Mouse (Mus musculus) kidney, embryonic 16.5 days (tissue): Measurements from ENCODE around the gene Slc4a1ap. TPM values are rescaled to one million over a fixed set of nuclear protein-coding genes. Genes with fewer than 3 reads are reported as not detected.
"Not testable (repeated sequence)": the region's sequence is repeated elsewhere in the genome, so short reads cannot be mapped to it uniquely, and the experiment has no call there.

Experiments used
- ATAC-seq: fragments of 200-750 bp; cut with Nextera tagmentation; 2 replicates; pipeline ENCODE4 v1.8.0; 2017; ENCODE audit warnings: moderate TSS enrichment; ENCODE audit not compliant: low FRiP score, low TSS enrichment
- H3K27ac ChIP-seq: fragments of 300-500 bp; sonication (generic); 2 replicates; pipeline ENCODE4 v1.5.1; 2014; ENCODE audit warnings: low read length
- H3K27me3 ChIP-seq: fragments of 300-500 bp; sonication (generic); 2 replicates; pipeline ENCODE4 v1.6.1; 2014; ENCODE audit warnings: low read length, control low read depth, mixed read lengths; ENCODE audit not compliant: insufficient read depth
- H3K36me3 ChIP-seq: fragments of 300-500 bp; sonication (generic); 2 replicates; pipeline ENCODE4 v1.6.1; 2014; ENCODE audit warnings: low read length, control low read depth, mixed read lengths; ENCODE audit not compliant: insufficient read depth
- H3K4me1 ChIP-seq: fragments of 300-500 bp; sonication (generic); 2 replicates; pipeline ENCODE4 v1.6.1; 2014; ENCODE audit warnings: low read length, control low read depth, mixed read lengths; ENCODE audit not compliant: insufficient read depth
- H3K4me2 ChIP-seq: fragments of 300-500 bp; sonication (generic); replicated peaks from 2 replicates; pipeline ENCODE4 v1.6.1; 2014; ENCODE audit warnings: low read depth, low read length
- H3K4me3 ChIP-seq: fragments of 300-500 bp; sonication (generic); 2 replicates; pipeline ENCODE4 v1.5.1; 2014; ENCODE audit warnings: mild to moderate bottlenecking, low read length
- H3K9ac ChIP-seq: fragments of 300-500 bp; sonication (generic); replicated peaks from 2 replicates; pipeline ENCODE4 v1.6.1; 2014; ENCODE audit warnings: low read length
- H3K9me3 ChIP-seq: fragments of 300-500 bp; sonication (generic); 2 replicates; pipeline ENCODE4 v1.6.1; 2016; ENCODE audit warnings: low read length, control low read depth
- WGBS: fragments of 180-500 bp; shearing (Covaris S2); extraction: QIAGEN DNeasy Blood & Tissue Kit; methylation state at CpG from one replicate; pipeline ENCODE4 v1.1.7; 2014; 5-methylcytosine and 5-hydroxymethylcytosine counted together
- polyA plus RNA-seq: library from polyadenylated mRNA; unstranded; fragments of >200 nt; fragmentation: Nextera tagmentation; extraction: Ambion mirVana; gene quantifications from 2 replicates; pipeline ENCODE4 v1.2.1, GENCODE M21; 2015

Slc4a1ap gene
- polyA plus RNA-seq, 1 experiment from 2014 or later: 31.7 TPM

DNA sequence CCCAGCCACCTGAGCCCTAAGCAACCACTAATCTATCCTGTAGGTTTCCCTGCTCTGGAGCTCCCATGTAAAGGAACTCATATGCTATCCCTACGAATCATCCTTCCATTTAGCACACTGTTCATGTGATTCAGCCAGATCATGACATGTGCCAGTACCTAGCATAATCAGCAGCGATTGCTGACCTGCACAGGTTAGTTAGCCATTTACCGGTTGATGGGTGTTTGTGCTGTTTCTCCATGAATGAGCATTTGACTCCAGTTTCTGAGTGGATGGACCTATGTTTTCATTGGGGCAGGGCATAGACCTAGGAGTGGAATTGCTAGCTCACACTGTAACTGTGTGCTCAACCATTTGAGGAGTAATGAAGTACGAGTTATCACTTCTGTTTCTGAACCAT is 58.7 kb downstream of the Slc4a1ap start:
- H3K4me2 ChIP-seq: no peak overlapping the region
- H3K4me1 ChIP-seq: peaks cover 42% of the 10 kb centered on the region
- peaks cover 13% of the 10 kb centered on the region; the same call in 1 of the 2 replicates for H3K9me3 ChIP-seq
- peak overlapping the region; percentile 97 for H3K27ac ChIP-seq
- H3K27me3 ChIP-seq: no peaks in the 10 kb centered on the region
- peak; percentile 36; the same call in 1 of the 2 replicates for ATAC-seq
- H3K9ac ChIP-seq: no peak overlapping the region
- no peak overlapping the region for H3K4me3 ChIP-seq
- H3K36me3 ChIP-seq: no peaks in the 10 kb centered on the region
- 74% methylated on average over 4 of the region's 4 CpGs for WGBS

- WGBS: 74% methylated on average over 2 of the region's 2 CpGs
- Histone ChIP-seq H3K27ac (no peak overlapping the region), H3K9me3 (peaks cover 13% of the 10 kb centered on the region; the same call in 1 of the 2 replicates), H3K27me3 (no peaks in the 10 kb centered on the region), H3K4me2 (no peak overlapping the region), H3K9ac (no peak overlapping the region), H3K4me1 (peaks cover 28% of the 10 kb centered on the region), H3K36me3 (no peaks in the 10 kb centered on the region), H3K4me3 (no peak overlapping the region)
- no peak for ATAC-seq
Measured at GRCm38 (mm10) chr5:31588016-31588415, 61.2 kb downstream of the Slc4a1ap start.

DNA sequence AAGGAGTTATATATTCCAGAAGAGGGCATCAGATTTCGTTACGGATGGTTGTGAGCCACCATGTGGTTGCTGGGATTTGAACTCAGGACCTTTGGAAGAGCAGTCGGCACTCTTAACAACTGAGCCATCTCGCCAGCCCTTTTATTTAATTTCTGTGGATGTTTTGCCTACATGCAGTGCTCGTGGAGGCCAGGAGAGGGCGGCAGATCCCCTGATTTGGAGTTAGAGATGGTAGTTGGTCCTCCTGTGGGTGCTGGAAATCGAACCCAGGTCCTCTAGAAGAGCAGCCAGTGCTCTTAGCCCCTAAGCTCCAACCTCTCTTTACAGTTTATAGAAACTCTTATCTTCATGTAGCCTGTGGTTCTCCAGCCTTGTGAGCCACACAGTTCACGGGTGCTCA is 61.9 kb downstream of the Slc4a1ap start:
- 93% methylated on average over 8 of the region's 8 CpGs for WGBS
- H3K4me2 ChIP-seq, ATAC-seq, H3K36me3 ChIP-seq, H3K27me3 ChIP-seq, H3K4me3 ChIP-seq, H3K9ac ChIP-seq, H3K27ac ChIP-seq: not testable (repeated sequence)
- peaks cover 13% of the 10 kb centered on the region; the same call in 1 of the 2 replicates for H3K9me3 ChIP-seq
- peaks cover 27% of the 10 kb centered on the region for H3K4me1 ChIP-seq

DNA sequence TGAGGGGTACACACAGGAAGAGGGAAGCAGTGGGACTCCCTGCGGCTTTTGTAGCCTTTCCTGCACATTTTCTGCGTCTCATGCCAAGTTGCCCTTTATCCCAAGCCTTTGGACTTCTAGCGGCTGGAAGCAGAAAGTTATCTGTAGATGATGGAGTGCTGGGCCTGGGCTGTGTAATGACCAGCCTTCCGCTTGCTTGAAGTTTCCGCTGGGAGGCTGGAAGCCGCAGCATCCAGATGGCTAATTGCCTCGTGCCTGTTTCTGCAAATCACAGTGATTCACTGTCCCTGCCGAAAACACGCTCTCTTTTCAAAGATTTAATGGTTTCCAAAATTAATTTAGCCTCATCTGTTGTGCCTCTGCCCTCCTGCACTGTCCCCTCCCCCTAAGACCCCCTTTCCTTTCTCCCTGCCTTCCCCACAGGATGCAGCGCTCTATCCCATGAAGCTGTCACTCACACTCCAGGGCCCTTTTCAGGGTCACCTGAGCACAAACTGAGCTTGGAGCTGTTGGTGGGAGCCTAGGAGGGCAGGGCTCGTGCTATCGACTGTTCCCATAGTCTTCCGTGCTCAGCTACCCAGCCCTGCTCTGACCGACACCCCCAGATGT is 63.0 kb downstream of the Slc4a1ap start:
- peak; percentile 36; the same call in 1 of the 2 replicates for ATAC-seq

GRCm38 (mm10) chr5:31591122-31591521 is 64.3 kb downstream of the Slc4a1ap start:
- no peak for ATAC-seq
- 0 out of 2 replicates have a peak, but pooled peaks cover 5% of the 10 kb centered on the region for H3K9me3 ChIP-seq
- H3K27ac ChIP-seq: no peak overlapping the region
- H3K4me3 ChIP-seq: no peak overlapping the region
- H3K27me3 ChIP-seq: no peaks in the 10 kb centered on the region
- no peak overlapping the region for H3K4me2 ChIP-seq
- WGBS: 94% methylated on average over 7 of the region's 7 CpGs
- peaks cover 25% of the 10 kb centered on the region for H3K4me1 ChIP-seq
- no peaks in the 10 kb centered on the region for H3K36me3 ChIP-seq
- H3K9ac ChIP-seq: no peak overlapping the region

More for the DNA sequence above, 63.0 kb downstream of the Slc4a1ap start:
- no peak overlapping the region for H3K27ac ChIP-seq
- H3K9me3 ChIP-seq: 0 out of 2 replicates have a peak, but pooled peaks cover 5% of the 10 kb centered on the region
- H3K4me1 ChIP-seq: peaks cover 27% of the 10 kb centered on the region
- H3K27me3 ChIP-seq: no peaks in the 10 kb centered on the region
- 34% methylated on average over 14 of the region's 14 CpGs for WGBS
- H3K36me3 ChIP-seq: no peaks in the 10 kb centered on the region
- H3K9ac ChIP-seq: no peak overlapping the region
- H3K4me3 ChIP-seq: no peak overlapping the region
- no peak overlapping the region for H3K4me2 ChIP-seq

GRCm38 (mm10) chr5:31595868-31596267 is 69.1 kb downstream of the Slc4a1ap start:
- H3K4me2 ChIP-seq: peak overlapping the region; percentile 67; the same call in 1 of the 2 replicates
- H3K4me1 ChIP-seq: peaks cover 17% of the 10 kb centered on the region
- H3K4me3 ChIP-seq: no peak overlapping the region
- WGBS: 64% methylated on average over 4 of the region's 4 CpGs
- no peaks in the 10 kb centered on the region for H3K27me3 ChIP-seq
- H3K9ac ChIP-seq: peak overlapping the region; percentile 73; the same call in 1 of the 2 replicates
- no peak for ATAC-seq
- no peaks in the 10 kb centered on the region for H3K36me3 ChIP-seq
- 0 out of 2 replicates have a peak overlapping the region, but pooled peaks have one; percentile 57 for H3K27ac ChIP-seq
- H3K9me3 ChIP-seq: no peaks in the 10 kb centered on the region

DNA sequence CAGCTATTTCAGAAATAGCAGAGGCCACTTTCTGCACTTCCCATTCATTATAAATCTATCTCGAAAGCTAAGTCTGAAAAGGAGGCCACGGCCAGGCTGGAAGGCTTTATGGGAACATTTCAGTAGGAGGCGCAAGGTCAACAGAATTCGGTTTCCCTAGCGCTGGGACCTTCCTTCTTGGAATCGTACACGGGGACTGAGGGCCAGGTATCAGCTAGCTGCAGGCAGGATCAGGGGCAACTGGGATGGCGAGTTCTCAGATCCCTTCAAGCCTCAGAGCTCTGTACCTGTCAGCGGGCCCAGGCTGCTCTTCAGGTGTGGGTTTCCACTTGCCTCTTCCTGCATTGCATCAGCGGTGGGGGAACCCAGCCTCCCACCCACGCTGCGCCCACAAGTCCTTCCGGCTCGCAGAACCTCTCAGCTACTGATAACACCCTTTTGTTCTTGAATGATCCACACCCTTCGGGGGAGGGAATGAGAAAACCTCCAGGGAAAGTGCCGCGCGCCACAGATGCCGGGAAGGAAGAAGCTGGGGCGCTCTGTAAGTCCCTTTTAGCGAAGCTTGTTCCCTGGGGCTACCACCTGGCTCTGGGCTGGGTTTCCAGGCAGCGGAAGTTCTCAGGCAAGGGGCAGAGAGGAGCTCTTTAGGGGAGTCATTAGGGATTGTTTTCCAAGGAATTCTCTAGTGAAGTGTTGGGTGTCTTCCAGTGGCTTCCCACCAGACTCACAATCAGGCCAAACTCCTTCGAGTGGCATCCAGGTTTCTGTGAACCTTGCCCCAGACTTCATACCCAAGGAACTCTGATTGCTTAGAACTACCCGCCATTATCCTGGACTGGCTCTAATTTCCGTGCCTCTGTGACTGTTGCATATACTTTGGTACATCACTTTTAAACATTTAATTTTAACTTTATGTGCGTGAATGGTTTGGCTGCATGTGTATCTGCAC is 70.0 kb downstream of the Slc4a1ap start, which contains the start of gene Mrpl33:
Mrpl33 (plus strand) TSS at position 455 of the 949 bp plus-strand sequence.
- H3K36me3 ChIP-seq: no peaks in the 10 kb centered on the region
- H3K4me2 ChIP-seq: peak within 1 kb of the TSS; percentile 67
- peak within 1 kb of the TSS; percentile 57 for H3K27ac ChIP-seq
- H3K9ac ChIP-seq: peak within 1 kb of the TSS; percentile 73
- peak; percentile 46; the same call in 1 of the 2 replicates for ATAC-seq
- H3K9me3 ChIP-seq: no peaks in the 10 kb centered on the region
- H3K4me1 ChIP-seq: peaks cover 17% of the 10 kb centered on the region
- no peaks in the 10 kb centered on the region for H3K27me3 ChIP-seq
- peak within 1 kb of the TSS; percentile 45 for H3K4me3 ChIP-seq
- 8% methylated on average over 26 of the region's 26 CpGs for WGBS

GRCm38 (mm10) chr5:31597430-31597944 is 70.7 kb downstream of the Slc4a1ap start:
- Histone ChIP-seq H3K27ac (no peak overlapping the region; the same call in 1 of the 2 replicates), H3K4me3 (no peak overlapping the region)
- no peak for ATAC-seq

GRCm38 (mm10) chr5:31598121-31598520 is 71.3 kb downstream of the Slc4a1ap start:
- no peak overlapping the region for H3K4me3 ChIP-seq
- no peak overlapping the region for H3K9ac ChIP-seq
- no peak overlapping the region for H3K27ac ChIP-seq
- H3K36me3 ChIP-seq: no peaks in the 10 kb centered on the region
- H3K4me2 ChIP-seq: no peak overlapping the region
- peaks cover 17% of the 10 kb centered on the region for H3K4me1 ChIP-seq
- no peaks in the 10 kb centered on the region for H3K27me3 ChIP-seq
- no peaks in the 10 kb centered on the region for H3K9me3 ChIP-seq
- no peak for ATAC-seq
- 85% methylated on average over 7 of the region's 7 CpGs for WGBS

More at GRCm38 (mm10) chr5:31597430-31597944, 70.7 kb downstream of the Slc4a1ap start:
- Histone ChIP-seq H3K9me3 (no peaks in the 10 kb centered on the region), H3K4me2 (peak overlapping the region; percentile 67), H3K4me1 (peaks cover 17% of the 10 kb centered on the region), H3K36me3 (no peaks in the 10 kb centered on the region), H3K27me3 (no peaks in the 10 kb centered on the region), H3K9ac (no peak overlapping the region)
- WGBS: 79% methylated on average over 6 of the region's 6 CpGs
